Mouse (Mus musculus): ENCODE results near the gene Inhbe. TPM values are rescaled to one million over a fixed set of nuclear protein-coding genes. Genes with fewer than 3 reads are reported as not detected.
"Not testable (repeated sequence)": the region's sequence is repeated elsewhere in the genome, so short reads cannot be mapped to it uniquely, and the experiment has no call there.

Inhbe gene
- total and polyA plus RNA-seq, 2 experiments from 2014 or later, result not detected

DNA sequence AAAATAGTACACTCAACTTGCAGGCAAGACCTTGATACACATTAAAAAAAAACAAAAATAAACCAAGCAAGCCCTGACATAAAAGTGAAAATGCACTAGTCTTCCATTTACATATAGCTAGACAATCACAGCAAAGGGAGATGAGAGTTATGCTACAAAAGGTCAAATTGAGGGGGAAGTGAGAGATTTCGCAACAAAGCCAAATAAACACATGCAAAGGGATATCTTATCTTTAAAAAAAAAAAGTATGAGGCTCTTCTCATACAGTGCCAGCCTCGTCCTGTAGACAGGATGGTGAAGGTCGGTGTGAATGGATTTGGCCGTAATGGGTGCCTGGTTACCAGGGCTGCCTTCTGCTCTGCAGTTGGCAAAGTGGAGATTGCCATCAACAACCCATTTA, 41.4 kb downstream of the Inhbe start:
- DNase-seq (ENCODE audit: low spot score), result no peak
- WGBS, result 45% methylated on average over 4 of the region's 4 CpGs
- Histone ChIP-seq H3K4me2 (ENCODE audit: low read depth, low read length) (no peak overlapping the region), H3K4me3 (ENCODE audit: low read depth, low read length) (no peak overlapping the region), H3K27ac (ENCODE audit: low read depth) (no peak overlapping the region), H3K4me1 (ENCODE audit: control insufficient read depth, insufficient read depth) (peaks cover 3% of the 10 kb centered on the region; the same call in 1 of the 2 replicates), H3K9ac (replicated peaks; ENCODE audit: low read depth, low read length) (no peak overlapping the region), H3K9me3 (replicated peaks; ENCODE audit: control insufficient read depth, low read length) (no peaks in the 10 kb centered on the region), H3K27me3 (ENCODE audit: control insufficient read depth, insufficient read depth, low read length) (no peaks in the 10 kb centered on the region), H3K36me3 (replicated peaks; ENCODE audit: control insufficient read depth, insufficient read depth, low read length) (peaks cover 11% of the 10 kb centered on the region)
- ATAC-seq (ENCODE audit: insufficient read depth, low read depth), result no peak
- no peak for TF ChIP-seq EP300 (IDR thresholded peaks at IDR 0.05; ENCODE audit: low read depth)
- TF ChIP-seq CTCF (IDR thresholded peaks at IDR 0.05; ENCODE audit: low read depth), result no peak

DNA sequence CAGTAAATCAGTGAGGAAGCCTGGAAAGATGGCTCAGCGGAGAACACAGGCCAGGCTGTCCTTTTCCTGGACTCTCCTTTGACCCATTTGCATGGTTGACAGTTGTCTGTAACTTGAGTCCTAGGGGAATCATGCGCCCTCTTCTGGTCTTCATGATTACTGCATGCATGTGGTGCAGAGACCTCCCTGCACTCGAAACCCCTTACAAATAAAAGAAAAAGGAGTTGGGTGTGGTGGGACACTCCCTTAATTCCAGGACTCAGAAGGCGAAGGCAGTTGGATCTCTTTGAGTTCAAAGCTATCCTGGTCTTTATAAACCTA, 41.9 kb downstream of the Inhbe start:
- Histone ChIP-seq H3K4me2 (ENCODE audit: low read depth, low read length) (peak overlapping the region; percentile 85), H3K4me1 (ENCODE audit: control insufficient read depth, insufficient read depth) (peaks cover 3% of the 10 kb centered on the region; the same call in 1 of the 2 replicates), H3K27ac (ENCODE audit: low read depth) (peak overlapping the region; percentile 70), H3K27me3 (ENCODE audit: control insufficient read depth, insufficient read depth, low read length) (no peaks in the 10 kb centered on the region), H3K9me3 (replicated peaks; ENCODE audit: control insufficient read depth, low read length) (no peaks in the 10 kb centered on the region), H3K36me3 (replicated peaks; ENCODE audit: control insufficient read depth, insufficient read depth, low read length) (peaks cover 16% of the 10 kb centered on the region), H3K9ac (replicated peaks; ENCODE audit: low read depth, low read length) (peak overlapping the region; percentile 81; the same call in 1 of the 2 replicates), H3K4me3 (ENCODE audit: low read depth, low read length) (peak overlapping the region; percentile 83)
- WGBS, result 3% methylated on average over 4 of the region's 4 CpGs
- DNase-seq (ENCODE audit: low spot score), result peak; percentile 88
- peak; percentile 63 for ATAC-seq (ENCODE audit: insufficient read depth, low read depth)
- TF ChIP-seq CTCF (IDR thresholded peaks at IDR 0.05; ENCODE audit: low read depth) (peak; percentile 90), EP300 (IDR thresholded peaks at IDR 0.05; ENCODE audit: low read depth) (no peak)

DNA sequence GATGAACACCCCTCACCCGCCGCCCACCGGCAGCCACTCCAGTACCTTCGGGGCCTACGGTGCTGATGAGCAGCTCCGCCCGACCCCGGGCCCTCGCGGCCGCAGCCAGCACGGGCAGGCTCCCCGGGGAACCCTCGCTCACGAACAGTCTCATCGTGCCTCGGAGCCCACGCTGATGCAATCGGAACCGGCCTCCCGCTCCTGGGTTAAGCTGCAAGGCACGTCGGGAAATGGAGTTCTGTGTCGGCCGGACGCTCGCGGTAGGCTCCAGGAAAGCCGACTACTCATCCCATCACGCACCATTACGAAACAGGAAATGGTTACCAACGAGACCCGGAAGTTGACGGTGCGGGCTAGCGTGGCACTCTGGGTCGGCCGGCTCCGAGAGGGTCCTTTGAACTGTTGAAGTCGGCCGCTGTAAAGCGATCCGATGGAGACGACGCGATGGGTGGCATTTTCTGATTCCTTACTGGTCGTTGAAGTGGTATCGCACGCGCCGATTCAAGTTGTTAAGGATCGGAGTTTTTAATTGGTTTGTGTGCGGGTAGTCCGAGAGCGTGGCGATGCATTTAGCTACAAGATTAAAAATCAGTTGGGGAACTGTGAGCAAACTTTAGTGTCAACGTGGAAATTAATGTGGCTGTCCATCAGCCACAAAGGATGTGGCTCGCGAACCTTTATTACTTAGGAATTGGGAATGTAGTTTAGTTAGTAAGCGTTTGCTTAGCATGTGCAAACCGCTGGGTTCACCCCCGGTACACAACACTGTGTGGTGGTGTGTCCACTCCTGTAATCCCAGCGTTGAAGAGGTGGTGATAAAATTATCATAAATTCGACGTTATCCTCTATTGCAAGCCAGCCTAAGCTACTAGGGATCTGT, 42.5 kb downstream of the Inhbe start, which contains the start of gene Mars:
Gene Mars (minus strand): TSS at position 311 of the 880 bp plus-strand sequence.
- WGBS, result under 1% methylated on average over 65 of the region's 65 CpGs
- peak; percentile 96 for ATAC-seq (ENCODE audit: insufficient read depth, low read depth)
- H3K9ac ChIP-seq (replicated peaks; ENCODE audit: low read depth, low read length), result peak within 1 kb of the TSS; percentile 81
- H3K4me1 ChIP-seq (ENCODE audit: control insufficient read depth, insufficient read depth), result peaks cover 3% of the 10 kb centered on the region; the same call in 1 of the 2 replicates
- peak within 1 kb of the TSS; percentile 83 for H3K4me3 ChIP-seq (ENCODE audit: low read depth, low read length)
- peak within 1 kb of the TSS; percentile 70 for H3K27ac ChIP-seq (ENCODE audit: low read depth)
- H3K9me3 ChIP-seq (replicated peaks; ENCODE audit: control insufficient read depth, low read length), result no peaks in the 10 kb centered on the region
- TF ChIP-seq CTCF (IDR thresholded peaks at IDR 0.05; ENCODE audit: low read depth), result 0 out of 2 replicates have a peak, but pooled peaks have one; percentile 1
- TF ChIP-seq EP300 (IDR thresholded peaks at IDR 0.05; ENCODE audit: low read depth), result 0 out of 2 replicates have a peak, but pooled peaks have one; percentile 52
- no peaks in the 10 kb centered on the region for H3K27me3 ChIP-seq (ENCODE audit: control insufficient read depth, insufficient read depth, low read length)
- DNase-seq (ENCODE audit: low spot score), result peak; percentile 98
- H3K36me3 ChIP-seq (replicated peaks; ENCODE audit: control insufficient read depth, insufficient read depth, low read length), result peaks cover 22% of the 10 kb centered on the region
- peak within 1 kb of the TSS; percentile 85 for H3K4me2 ChIP-seq (ENCODE audit: low read depth, low read length)

GRCm38 (mm10) chr10:127310523-127311475, 43.4 kb downstream of the Inhbe start:
- H3K9ac ChIP-seq (replicated peaks; ENCODE audit: low read depth, low read length), result peak overlapping the region; percentile 81
- peak; percentile 70 for DNase-seq (ENCODE audit: low spot score)
- peaks cover 3% of the 10 kb centered on the region; the same call in 1 of the 2 replicates for H3K4me1 ChIP-seq (ENCODE audit: control insufficient read depth, insufficient read depth)
- H3K9me3 ChIP-seq (replicated peaks; ENCODE audit: control insufficient read depth, low read length), result no peaks in the 10 kb centered on the region
- TF ChIP-seq EP300 (IDR thresholded peaks at IDR 0.05; ENCODE audit: low read depth) (no peak), CTCF (IDR thresholded peaks at IDR 0.05; ENCODE audit: low read depth) (no peak)
- no peaks in the 10 kb centered on the region for H3K27me3 ChIP-seq (ENCODE audit: control insufficient read depth, insufficient read depth, low read length)
- H3K4me2 ChIP-seq (ENCODE audit: low read depth, low read length), result peak overlapping the region; percentile 85
- peak overlapping the region; percentile 70 for H3K27ac ChIP-seq (ENCODE audit: low read depth)
- 34% methylated on average over 23 of the region's 23 CpGs for WGBS
- ATAC-seq (ENCODE audit: insufficient read depth, low read depth), result peak; percentile 62
- H3K4me3 ChIP-seq (ENCODE audit: low read depth, low read length), result peak overlapping the region; percentile 83
- peaks cover 30% of the 10 kb centered on the region for H3K36me3 ChIP-seq (replicated peaks; ENCODE audit: control insufficient read depth, insufficient read depth, low read length)

GRCm38 (mm10) chr10:127309167-127309566, 45.0 kb downstream of the Inhbe start:
- WGBS, result 82% methylated on average over 3 of the region's 3 CpGs
- not testable (repeated sequence) for H3K9ac ChIP-seq (replicated peaks; ENCODE audit: low read depth, low read length); H3K4me3 ChIP-seq (ENCODE audit: low read depth, low read length); H3K27ac ChIP-seq (ENCODE audit: low read depth); ATAC-seq (ENCODE audit: insufficient read depth, low read depth); DNase-seq (ENCODE audit: low spot score); H3K4me2 ChIP-seq (ENCODE audit: low read depth, low read length); H3K27me3 ChIP-seq (ENCODE audit: control insufficient read depth, insufficient read depth, low read length); H3K4me1 ChIP-seq (ENCODE audit: control insufficient read depth, insufficient read depth); H3K9me3 ChIP-seq (replicated peaks; ENCODE audit: control insufficient read depth, low read length)
- peaks cover 47% of the 10 kb centered on the region for H3K36me3 ChIP-seq (replicated peaks; ENCODE audit: control insufficient read depth, insufficient read depth, low read length)

Data from heart, postnatal 0 days (tissue).